Comparison of ENCODE assay signal across 8 mouse cellular contexts in genomic region chr2:121139266-121140017, GRCm38 (mm10). TPM values are rescaled to one million over a fixed set of nuclear protein-coding genes. Genes with fewer than 3 reads are reported as not detected.
DNase-seq lines count a peak whose midpoint lies in the region; ATAC-seq and TF ChIP-seq lines count a peak whose summit lies in the region.

No protein-coding gene starts in this region.

- H3K9ac ChIP-seq in intestine, embryonic 14.5 days (ENCODE audit: low read length) = peak overlapping the region; percentile 89
- H3K9ac ChIP-seq in liver, embryonic 13.5 days = peak overlapping the region; percentile 87
- H3K9ac ChIP-seq in neural tube, embryonic 12.5 days = peak overlapping the region; percentile 90

- peaks cover 13% of the 10 kb centered on the region for H3K4me1 ChIP-seq in thymus, adult 2 months (replicated peaks; ENCODE audit: control insufficient read depth, insufficient read depth, low read length)
- peaks cover 19% of the 10 kb centered on the region for H3K4me1 ChIP-seq in intestine, embryonic 14.5 days (replicated peaks; ENCODE audit: control insufficient read depth, insufficient read depth, low read length)
- peaks cover 40% of the 10 kb centered on the region for H3K4me1 ChIP-seq in liver, embryonic 13.5 days (replicated peaks)
- peaks cover 22% of the 10 kb centered on the region for H3K4me1 ChIP-seq in neural tube, embryonic 12.5 days

- peak overlapping the region; percentile 82 for H3K4me2 ChIP-seq in intestine, embryonic 14.5 days (ENCODE audit: low read length)
- H3K4me2 ChIP-seq in liver, embryonic 13.5 days = peak overlapping the region; percentile 98
- peak overlapping the region; percentile 93 for H3K4me2 ChIP-seq in neural tube, embryonic 12.5 days (replicated peaks)

- no peak for ATAC-seq in intestine, embryonic 14.5 days (replicated peaks; ENCODE audit: low FRiP score, low TSS enrichment, low read depth)
- no peak for ATAC-seq in liver, embryonic 13.5 days (ENCODE audit: low read depth)
- no peak; the same call in 1 of the 2 replicates for ATAC-seq in neural tube, embryonic 12.5 days (ENCODE audit: low FRiP score, low read depth)

- peak overlapping the region; percentile 12 for H3K27ac ChIP-seq in thymus, adult 2 months (ENCODE audit: control insufficient read depth, insufficient read depth, low read length)
- H3K27ac ChIP-seq in gastrocnemius, adult 2 months = peak overlapping the region; percentile 100
- H3K27ac ChIP-seq in intestine, embryonic 14.5 days (ENCODE audit: low read depth) = peak overlapping the region; percentile 99
- peak overlapping the region; percentile 89 for H3K27ac ChIP-seq in liver, embryonic 13.5 days
- H3K27ac ChIP-seq in neural tube, embryonic 12.5 days = peak overlapping the region; percentile 95

- no peak; the same call in 1 of the 2 replicates for TF ChIP-seq CTCF in thymus, adult 2 months (IDR thresholded peaks at IDR 0.05; ENCODE audit: borderline replicate concordance, control insufficient read depth, extremely low read depth, insufficient read depth, low read length, poor library complexity)
- no peak for TF ChIP-seq CTCF in gastrocnemius, adult 2 months (IDR thresholded peaks at IDR 0.05)

- intact Hi-C loops in gastrocnemius, adult 2 months (cut with DNase I) = no loop called here

- WGBS in thymus, adult 2 months = 35% methylated on average over 29 of the region's 29 CpGs
- WGBS in intestine, embryonic 14.5 days = 53% methylated on average over 29 of the region's 29 CpGs
- 50% methylated on average over 29 of the region's 29 CpGs for WGBS in liver, embryonic 13.5 days (ENCODE audit: insufficient replicate concordance)
- WGBS in neural tube, embryonic 12.5 days = 56% methylated on average over 29 of the region's 29 CpGs

- TF ChIP-seq POLR2A in thymus, adult 2 months (IDR thresholded peaks at IDR 0.05; ENCODE audit: control insufficient read depth, extremely low read depth, insufficient read depth, low read length, poor library complexity) = no peak

- H3K36me3 ChIP-seq in thymus, adult 2 months (ENCODE audit: control insufficient read depth, insufficient read depth, low read length) = no peaks in the 10 kb centered on the region
- peaks cover 14% of the 10 kb centered on the region for H3K36me3 ChIP-seq in intestine, embryonic 14.5 days (ENCODE audit: control insufficient read depth, insufficient read depth, low read length)
- peaks cover 27% of the 10 kb centered on the region for H3K36me3 ChIP-seq in liver, embryonic 13.5 days
- H3K36me3 ChIP-seq in neural tube, embryonic 12.5 days = peaks cover 22% of the 10 kb centered on the region

- H3K9me3 ChIP-seq in intestine, embryonic 14.5 days (ENCODE audit: control insufficient read depth, low read length) = peaks cover 6% of the 10 kb centered on the region; the same call in 1 of the 2 replicates
- no peaks in the 10 kb centered on the region for H3K9me3 ChIP-seq in liver, embryonic 13.5 days (replicated peaks)
- no peaks in the 10 kb centered on the region for H3K9me3 ChIP-seq in neural tube, embryonic 12.5 days

- H3K4me3 ChIP-seq in thymus, adult 2 months (ENCODE audit: control insufficient read depth, insufficient read depth, low read length) = peak overlapping the region; percentile 93
- peak overlapping the region; percentile 98 for H3K4me3 ChIP-seq in gastrocnemius, adult 2 months
- peak overlapping the region; percentile 72 for H3K4me3 ChIP-seq in intestine, embryonic 14.5 days (ENCODE audit: low read depth, low read length)
- peak overlapping the region; percentile 77 for H3K4me3 ChIP-seq in liver, embryonic 13.5 days (replicated peaks)
- H3K4me3 ChIP-seq in neural tube, embryonic 12.5 days = peak overlapping the region; percentile 72

- no peaks in the 10 kb centered on the region for H3K27me3 ChIP-seq in thymus, adult 2 months (ENCODE audit: control insufficient read depth, insufficient read depth, low read length)
- H3K27me3 ChIP-seq in intestine, embryonic 14.5 days (replicated peaks; ENCODE audit: control insufficient read depth, insufficient read depth, low read length) = no peaks in the 10 kb centered on the region
- no peaks in the 10 kb centered on the region for H3K27me3 ChIP-seq in liver, embryonic 13.5 days
- no peaks in the 10 kb centered on the region for H3K27me3 ChIP-seq in neural tube, embryonic 12.5 days (replicated peaks)

- DNase-seq in thymus, adult 2 months = no peak
- no peak for DNase-seq in thymus, postnatal 4 days
- DNase-seq in cerebellum, adult 11-12 months = peak; percentile 72
- DNase-seq in gastrocnemius, adult 2 months = peak; percentile 38
- no peak for DNase-seq in intestine, embryonic 14.5 days (ENCODE audit: low spot score)
- peak; percentile 3 for DNase-seq in liver, embryonic 13.5 days
- no peak for DNase-seq in c-Kit-positive CD71-positive TER-119-positive erythroid progenitor cells, embryonic 14.5 days (ENCODE audit: low spot score)

RNA-seq across cellular contexts. Expression of gene Adal, which starts 0.8 kb away (rescaled TPM):
- 6.9 and 7.0 TPM in 2 replicates for polyA plus RNA-seq in thymus, adult 2 months (2012; rRNA removed)
- total RNA-seq in gastrocnemius, adult 2 months (2021) = 10 to 100 TPM; 12.4 to 17.1 TPM
- 19.2 and 23.2 TPM in 2 replicates for polyA plus RNA-seq in intestine, embryonic 14.5 days (2014; fragmentation: Nextera tagmentation; extraction: Ambion mirVana)
- 10.4 and 13.3 TPM in 2 replicates for polyA plus RNA-seq in liver, embryonic 13.5 days (2015; fragmentation: Nextera tagmentation; extraction: Ambion mirVana)
- polyA plus RNA-seq in neural tube, embryonic 12.5 days (2016; fragmentation: Nextera tagmentation; extraction: Ambion mirVana) = 31.8 and 32.8 TPM in 2 replicates

RNA-seq across cellular contexts. Expression of gene Lcmt2, which starts 1.0 kb away (rescaled TPM):
- 13.3 and 14.9 TPM in 2 replicates for polyA plus RNA-seq in thymus, adult 2 months (2012; rRNA removed)
- total RNA-seq in gastrocnemius, adult 2 months (2021) = 1 to 10 TPM; 3.1 to 4.4 TPM
- 19.7 and 20.8 TPM in 2 replicates for polyA plus RNA-seq in intestine, embryonic 14.5 days (2014; fragmentation: Nextera tagmentation; extraction: Ambion mirVana)
- 10.5 and 12.8 TPM in 2 replicates for polyA plus RNA-seq in liver, embryonic 13.5 days (2015; fragmentation: Nextera tagmentation; extraction: Ambion mirVana)
- 21.1 and 22.0 TPM in 2 replicates for polyA plus RNA-seq in neural tube, embryonic 12.5 days (2016; fragmentation: Nextera tagmentation; extraction: Ambion mirVana)

RNA-seq across cellular contexts. Expression of gene Tgm7, which starts 29.8 kb away (rescaled TPM):
- 0.34 and 0.38 TPM in 2 replicates for polyA plus RNA-seq in thymus, adult 2 months (2012; rRNA removed)
- not detected for total RNA-seq in gastrocnemius, adult 2 months (2021)
- 0.32 TPM in 1 of 2 replicates, not detected in the other for polyA plus RNA-seq in intestine, embryonic 14.5 days (2014; fragmentation: Nextera tagmentation; extraction: Ambion mirVana)
- polyA plus RNA-seq in liver, embryonic 13.5 days (2015; fragmentation: Nextera tagmentation; extraction: Ambion mirVana) = not detected in 2 replicates
- not detected in 2 replicates for polyA plus RNA-seq in neural tube, embryonic 12.5 days (2016; fragmentation: Nextera tagmentation; extraction: Ambion mirVana)

RNA-seq across cellular contexts. Expression of gene Tubgcp4, which starts 31.0 kb away (rescaled TPM):
- polyA plus RNA-seq in thymus, adult 2 months (2012; rRNA removed) = 113 and 114 TPM in 2 replicates
- 10 to 100 TPM; 10.3 to 10.9 TPM for total RNA-seq in gastrocnemius, adult 2 months (2021)
- polyA plus RNA-seq in intestine, embryonic 14.5 days (2014; fragmentation: Nextera tagmentation; extraction: Ambion mirVana) = 51.6 and 58.8 TPM in 2 replicates
- 23.0 and 27.9 TPM in 2 replicates for polyA plus RNA-seq in liver, embryonic 13.5 days (2015; fragmentation: Nextera tagmentation; extraction: Ambion mirVana)
- 71.3 and 74.9 TPM in 2 replicates for polyA plus RNA-seq in neural tube, embryonic 12.5 days (2016; fragmentation: Nextera tagmentation; extraction: Ambion mirVana)

RNA-seq across cellular contexts. Expression of gene Zscan29, which starts 31.5 kb away (rescaled TPM):
- 7.5 and 8.7 TPM in 2 replicates for polyA plus RNA-seq in thymus, adult 2 months (2012; rRNA removed)
- 1 to 10 TPM; 5.2 to 5.5 TPM for total RNA-seq in gastrocnemius, adult 2 months (2021)
- polyA plus RNA-seq in intestine, embryonic 14.5 days (2014; fragmentation: Nextera tagmentation; extraction: Ambion mirVana) = 8.7 and 11.1 TPM in 2 replicates
- polyA plus RNA-seq in liver, embryonic 13.5 days (2015; fragmentation: Nextera tagmentation; extraction: Ambion mirVana) = 3.3 and 4.0 TPM in 2 replicates
- 11.2 and 11.7 TPM in 2 replicates for polyA plus RNA-seq in neural tube, embryonic 12.5 days (2016; fragmentation: Nextera tagmentation; extraction: Ambion mirVana)

Comparison
In these comparisons a context has a peak if more than half of its experiments do, and no peak if none do; other contexts are left out.
1. DNase-seq: peak in cerebellum, adult 11-12 months (single experiment), gastrocnemius, adult 2 months (single experiment) and liver, embryonic 13.5 days (single experiment); none in thymus, adult 2 months (single experiment), thymus, postnatal 4 days (single experiment), intestine, embryonic 14.5 days (single experiment) and c-Kit-positive CD71-positive TER-119-positive erythroid progenitor cells, embryonic 14.5 days (single experiment).
2. H3K27ac ChIP-seq: peak in every context shown above with its lines; median percentile 100 in gastrocnemius, adult 2 months; 99 in intestine, embryonic 14.5 days; 95 in neural tube, embryonic 12.5 days; 89 in liver, embryonic 13.5 days; 12 in thymus, adult 2 months.
3. Peak in every context shown above with its lines, with median percentiles within 50 percentile points of each other: H3K4me3 ChIP-seq, H3K4me2 ChIP-seq and H3K9ac ChIP-seq.